Mouse (Mus musculus): ENCODE measurements around the gene Vmn2r12.
"Not testable (repeated sequence)": the region's sequence is repeated elsewhere in the genome, so short reads cannot be mapped to it uniquely, and the experiment has no call there.

DNA sequence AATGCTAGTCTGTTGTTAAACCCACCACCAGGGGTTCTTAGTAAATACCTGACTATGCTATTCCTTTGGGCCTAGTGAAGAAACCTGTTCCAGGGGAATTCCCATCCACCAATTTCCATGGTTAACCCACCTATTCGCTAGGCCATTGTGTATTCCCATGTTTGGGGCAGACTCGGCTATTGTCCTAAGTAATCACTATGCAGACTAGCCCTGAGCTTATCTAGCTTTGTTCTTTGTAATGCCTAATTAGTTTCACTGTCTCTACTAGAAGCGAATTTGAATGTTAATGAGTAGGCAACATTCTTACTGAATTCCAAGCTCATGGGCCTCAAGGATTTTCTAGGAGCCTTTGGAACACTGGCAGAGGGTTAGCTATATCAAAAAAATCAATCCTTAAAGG, 1.3 kb downstream of the Vmn2r12 start:
- TF ChIP-seq GATA1 (IDR thresholded peaks at IDR 0.05; ENCODE audit: borderline replicate concordance, low read length); FLI1 (IDR thresholded peaks at IDR 0.05; ENCODE audit: low read length): not testable (repeated sequence)
